Mouse (Mus musculus): ENCODE data around the gene Fgfr2.

- no peak for TF ChIP-seq CTCF (IDR thresholded peaks at IDR 0.05; ENCODE audit: low read depth)
- TF ChIP-seq EP300 (IDR thresholded peaks at IDR 0.05; ENCODE audit: low read depth): no peak
Observed at GRCm38 (mm10) chr7:132167239-132167638, 955.9 kb downstream of the Fgfr2 start.

Data from liver, postnatal 0 days (tissue).